Mouse (Mus musculus) embryonic fibroblast, embryonic 13.5 days (primary cell): ENCODE measurements around the gene Polr3h.

Experiments
- CTCF ChIP-seq: IDR thresholded peaks from 2 replicates; pipeline ENCODE4 v1.5.1; 2011; ENCODE audit warnings: mild to moderate bottlenecking, control low read depth, low read length, moderate library complexity, borderline replicate concordance; ENCODE audit not compliant: insufficient read depth
- POLR2A ChIP-seq: IDR thresholded peaks from 2 replicates; pipeline ENCODE4 v1.6.1; 2011; ENCODE audit warnings: low read depth, mild to moderate bottlenecking, control low read depth, low read length, moderate library complexity

DNA sequence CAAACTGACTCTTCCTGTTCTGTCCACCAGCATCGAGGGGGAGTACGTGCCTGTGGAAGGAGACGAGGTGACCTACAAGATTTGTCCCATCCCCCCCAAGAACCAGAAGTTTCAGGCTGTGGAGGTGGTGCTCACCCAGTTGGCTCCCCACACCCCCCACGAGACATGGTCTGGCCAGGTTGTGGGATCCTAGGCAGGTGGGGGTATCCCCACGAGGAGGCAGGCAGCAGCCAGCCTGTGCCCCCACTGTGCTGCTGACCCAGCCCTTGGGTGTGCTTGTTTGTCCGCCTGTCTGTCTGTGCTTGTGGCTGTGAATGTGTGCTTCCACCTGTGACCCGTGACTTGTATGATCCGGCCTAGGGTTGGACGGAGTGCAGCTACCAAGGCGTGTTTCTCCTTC lies 23.0 kb upstream of the Polr3h start:
- no peak for TF ChIP-seq POLR2A
- TF ChIP-seq CTCF: no peak
